Mouse (Mus musculus) E14TG2a.4 (cell line): ENCODE data around the gene Nlrx1.
A peak's percentile ranks its signal among the peaks of the same experiment; 100 is the strongest.

Source experiments
- H3K27me3 ChIP-seq: 2 replicates; pipeline ENCODE4 v1.6.1; 2014; ENCODE audit warnings: low read length, control low read depth; ENCODE audit not compliant: insufficient read depth
- H3K36me3 ChIP-seq: 2 replicates; pipeline ENCODE4 v1.6.1; 2014; ENCODE audit warnings: low read length, control low read depth; ENCODE audit not compliant: insufficient read depth
- H3K4me1 ChIP-seq: replicated peaks from 2 replicates; pipeline ENCODE4 v1.6.1; 2014; ENCODE audit warnings: low read depth, low read length, control low read depth
- H3K4me3 ChIP-seq: replicated peaks from 2 replicates; pipeline ENCODE4 v1.5.1; 2014; ENCODE audit warnings: mild to moderate bottlenecking, low read length
- H3K9me3 ChIP-seq: 2 replicates; pipeline ENCODE4 v1.6.1; 2014; ENCODE audit warnings: low read length, control low read depth
- CTCF ChIP-seq: conservative IDR thresholded peaks from 2 replicates; pipeline ENCODE4 v1.5.1; 2014; ENCODE audit warnings: low read length
- NANOG ChIP-seq: IDR thresholded peaks from 2 replicates; pipeline ENCODE4 v1.6.1; 2014; ENCODE audit warnings: borderline replicate concordance, low read length, mixed read lengths
- POU5F1 ChIP-seq: IDR thresholded peaks from 2 replicates; pipeline ENCODE4 v1.6.1; 2014; ENCODE audit warnings: low read length, borderline replicate concordance

Nlrx1 gene

GRCm38 (mm10) chr9:44237128-44237527, 31.3 kb downstream of the Nlrx1 start:
- H3K4me3 ChIP-seq, result no peak overlapping the region
- no peaks in the 10 kb centered on the region for H3K36me3 ChIP-seq
- TF ChIP-seq POU5F1 (no peak), CTCF (no peak), NANOG (no peak)
- peaks cover 8% of the 10 kb centered on the region for H3K27me3 ChIP-seq
- no peaks in the 10 kb centered on the region for H3K9me3 ChIP-seq
- peaks cover 9% of the 10 kb centered on the region for H3K4me1 ChIP-seq

GRCm38 (mm10) chr9:44236601-44237000, 31.8 kb downstream of the Nlrx1 start:
- H3K36me3 ChIP-seq, result no peaks in the 10 kb centered on the region
- TF ChIP-seq POU5F1, result no peak
- no peak for TF ChIP-seq NANOG
- TF ChIP-seq CTCF, result no peak
- no peaks in the 10 kb centered on the region for H3K9me3 ChIP-seq
- peaks cover 8% of the 10 kb centered on the region for H3K27me3 ChIP-seq
- peaks cover 15% of the 10 kb centered on the region for H3K4me1 ChIP-seq
- H3K4me3 ChIP-seq, result no peak overlapping the region

- peak overlapping the region; percentile 95 for H3K4me3 ChIP-seq
- H3K36me3 ChIP-seq, result no peaks in the 10 kb centered on the region
- H3K4me1 ChIP-seq, result peaks cover 25% of the 10 kb centered on the region
- H3K27me3 ChIP-seq, result no peaks in the 10 kb centered on the region
- TF ChIP-seq NANOG (no peak), CTCF (no peak), POU5F1 (no peak)
- no peaks in the 10 kb centered on the region for H3K9me3 ChIP-seq
Measured at GRCm38 (mm10) chr9:44234479-44235427, 33.6 kb downstream of the Nlrx1 start.

GRCm38 (mm10) chr9:44233802-44234478, 34.5 kb downstream of the Nlrx1 start, which contains the start of gene Cbl:
Gene Cbl, minus strand, starts transcription at chr9:44234049.
- no peaks in the 10 kb centered on the region for H3K9me3 ChIP-seq
- H3K4me3 ChIP-seq, result peak within 1 kb of the TSS; percentile 95
- H3K36me3 ChIP-seq, result 0 out of 2 replicates have a peak, but pooled peaks cover 1% of the 10 kb centered on the region
- H3K27me3 ChIP-seq, result no peaks in the 10 kb centered on the region
- H3K4me1 ChIP-seq, result peaks cover 25% of the 10 kb centered on the region
- no peak for TF ChIP-seq POU5F1
- peak; percentile 72 for TF ChIP-seq CTCF

GRCm38 (mm10) chr9:44233021-44233801, 35.2 kb downstream of the Nlrx1 start:
- peak overlapping the region; percentile 95 for H3K4me3 ChIP-seq
- H3K9me3 ChIP-seq, result no peaks in the 10 kb centered on the region
- H3K36me3 ChIP-seq, result 0 out of 2 replicates have a peak, but pooled peaks cover 7% of the 10 kb centered on the region
- no peaks in the 10 kb centered on the region for H3K27me3 ChIP-seq
- TF ChIP-seq NANOG (no peak), POU5F1 (no peak), CTCF (no peak)
- peaks cover 25% of the 10 kb centered on the region for H3K4me1 ChIP-seq

- TF ChIP-seq POU5F1 (no peak), NANOG (no peak), CTCF (no peak)
- H3K4me3 ChIP-seq, result no peak overlapping the region
- no peaks in the 10 kb centered on the region for H3K27me3 ChIP-seq
- H3K36me3 ChIP-seq, result 0 out of 2 replicates have a peak, but pooled peaks cover 10% of the 10 kb centered on the region
- peaks cover 25% of the 10 kb centered on the region for H3K4me1 ChIP-seq
- no peaks in the 10 kb centered on the region for H3K9me3 ChIP-seq
Measured at GRCm38 (mm10) chr9:44231609-44232008, 36.8 kb downstream of the Nlrx1 start.

GRCm38 (mm10) chr9:44225993-44226392, 42.4 kb downstream of the Nlrx1 start:
- H3K4me1 ChIP-seq, result peaks cover 29% of the 10 kb centered on the region
- no peak overlapping the region for H3K4me3 ChIP-seq
- H3K9me3 ChIP-seq, result peaks cover 5% of the 10 kb centered on the region
- no peak for TF ChIP-seq CTCF
- no peak for TF ChIP-seq POU5F1
- no peak for TF ChIP-seq NANOG
- H3K27me3 ChIP-seq, result no peaks in the 10 kb centered on the region
- H3K36me3 ChIP-seq, result 0 out of 2 replicates have a peak, but pooled peaks cover 10% of the 10 kb centered on the region

- H3K4me3 ChIP-seq, result no peak overlapping the region
- H3K9me3 ChIP-seq, result no peaks in the 10 kb centered on the region
- no peaks in the 10 kb centered on the region for H3K36me3 ChIP-seq
- TF ChIP-seq NANOG (no peak), CTCF (no peak)
- H3K27me3 ChIP-seq, result no peaks in the 10 kb centered on the region
- 0 out of 2 replicates have a peak, but pooled peaks cover 6% of the 10 kb centered on the region for H3K4me1 ChIP-seq
Measured at GRCm38 (mm10) chr9:44213538-44213937, 54.9 kb downstream of the Nlrx1 start.
